Mouse (Mus musculus) neutrophil, adult 5-6 weeks (primary cell): ENCODE data around the gene Cnp. TPM values are rescaled to one million over a fixed set of nuclear protein-coding genes. Genes with fewer than 3 reads are reported as not detected.

ENCODE experiments used
- total RNA-seq: library from RNA; stranded (forward); fragments of 200-1000 nt; gene quantifications from 2 replicates; pipeline ENCODE4 v1.2.3, GENCODE M21; 2017

The Cnp gene
- total RNA-seq, 1 experiment from 2014 or later = 87.3 TPM

Other genes starting within 250 kb of the Cnp start
- gene Gast, start 240.5 kb upstream of the Cnp start, total RNA-seq = not detected in 2 replicates
- gene Hap1, start 218.8 kb upstream of the Cnp start, total RNA-seq = 0.70 and 0.74 TPM in 2 replicates
- gene Jup, start 177.1 kb upstream of the Cnp start, total RNA-seq = 2.0 and 3.0 TPM in 2 replicates
- gene P3h4, start 160.1 kb upstream of the Cnp start, total RNA-seq = not detected in 2 replicates
- gene Fkbp10, start 159.2 kb upstream of the Cnp start, total RNA-seq = not detected in 2 replicates
- 20.9 and 30.9 TPM in 2 replicates for gene Nt5c3b, start 133.1 kb upstream of the Cnp start, total RNA-seq
- gene Klhl10, start 133.0 kb upstream of the Cnp start, total RNA-seq = 1.0 TPM in 1 of 2 replicates, not detected in the other
- gene Klhl11, start 102.2 kb upstream of the Cnp start, total RNA-seq = 16.7 and 21.9 TPM in 2 replicates
- 86.6 and 88.5 TPM in 2 replicates for gene Acly, start 46.9 kb upstream of the Cnp start, total RNA-seq
- 1.0 and 1.1 TPM in 2 replicates for gene Ttc25, start 29.3 kb upstream of the Cnp start, total RNA-seq
- 18.3 and 22.9 TPM in 2 replicates for gene Nkiras2, start 44.3 kb downstream of the Cnp start, total RNA-seq
- gene Dnajc7, start 45.3 kb downstream of the Cnp start, total RNA-seq = 520 and 539 TPM in 2 replicates
- not detected in 2 replicates for gene Zfp385c, start 117.6 kb downstream of the Cnp start, total RNA-seq
- gene Dhx58, start 129.4 kb downstream of the Cnp start, total RNA-seq = 37.9 and 59.2 TPM in 2 replicates
- 9.2 and 10.8 TPM in 2 replicates for gene Kat2a, start 137.6 kb downstream of the Cnp start, total RNA-seq
- not detected in 2 replicates for gene Hspb9, start 138.9 kb downstream of the Cnp start, total RNA-seq
- gene Rab5c, start 163.3 kb downstream of the Cnp start, total RNA-seq = 136 and 138 TPM in 2 replicates
- 0.23 TPM in 1 of 2 replicates, not detected in the other for gene Kcnh4, start 185.0 kb downstream of the Cnp start, total RNA-seq
- not detected in 2 replicates for gene Hcrt, start 188.0 kb downstream of the Cnp start, total RNA-seq
- gene Ghdc, start 196.1 kb downstream of the Cnp start, total RNA-seq = 8.2 and 8.6 TPM in 2 replicates